Mouse (Mus musculus) urinary bladder, postnatal 0 days (tissue): ENCODE measurements around the gene Nudt16. TPM values are rescaled to one million over a fixed set of nuclear protein-coding genes. Genes with fewer than 3 reads are reported as not detected.

Source experiments
- polyA plus RNA-seq: library from polyadenylated mRNA; unstranded; fragments of >200 nt; fragmentation: Nextera tagmentation; extraction: Ambion mirVana; gene quantifications from 2 replicates; pipeline ENCODE4 v1.2.1, GENCODE M21; 2015

The Nudt16 gene
- 18.9 and 21.4 TPM in 2 replicates for polyA plus RNA-seq

DNA sequence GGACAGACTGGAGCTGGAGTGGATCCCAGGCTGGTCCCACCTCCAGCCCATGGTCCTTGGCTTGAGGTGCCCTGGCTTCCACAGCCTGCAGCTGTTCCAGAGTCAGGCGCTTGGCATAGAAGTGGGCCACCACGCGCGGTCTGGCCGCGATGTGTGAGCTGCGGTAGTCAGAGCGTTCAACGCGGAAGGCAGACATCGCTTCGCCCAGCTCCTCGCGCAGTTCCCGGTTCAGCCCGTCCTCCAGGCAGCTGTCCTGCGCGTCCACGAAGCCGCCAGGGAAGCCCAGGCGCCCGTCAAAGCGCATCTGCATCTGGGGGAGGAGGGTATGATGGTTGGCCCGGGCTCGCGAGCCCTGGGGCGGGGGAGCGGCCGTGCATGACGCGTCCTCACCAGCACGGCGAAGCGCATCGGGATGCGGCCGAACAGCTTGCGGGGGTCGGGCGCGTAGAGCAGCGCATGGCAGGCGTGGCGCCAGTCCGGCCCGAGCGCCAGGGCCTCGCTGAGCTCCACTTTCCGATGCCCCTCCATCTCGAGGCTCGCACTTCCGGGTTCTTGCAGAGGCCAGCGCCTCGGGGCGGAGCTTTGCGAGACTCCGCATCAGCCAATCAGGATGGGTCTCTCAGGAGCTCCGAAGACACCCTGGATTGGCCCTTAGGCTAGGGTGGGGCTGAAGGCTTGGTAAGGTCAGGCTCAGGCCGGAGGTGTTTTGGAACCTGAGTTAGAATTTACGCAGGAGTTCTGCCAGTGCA is at the start of gene Nudt16:
Gene Nudt16, minus strand, starts transcription at position 572 of the 749 bp plus-strand sequence.

GRCm38 (mm10) chr9:105144992-105145391 is 13.4 kb upstream of the Nudt16 start, which contains the start of gene 1700080E11Rik:
TSS of gene 1700080E11Rik (minus strand) at chr9:105145092.

Other genes starting within 250 kb of the Nudt16 start
- 71.6 and 84.3 TPM in 2 replicates for gene Mrpl3, start 78.6 kb downstream of the Nudt16 start, polyA plus RNA-seq
- not detected in 2 replicates for gene 1700080E11Rik, start 13.3 kb upstream of the Nudt16 start, polyA plus RNA-seq